Mouse (Mus musculus) cerebellum, postnatal 36 days (tissue): ENCODE results near the gene Lbhd2.

Experiments used
- DNase-seq, 2 experiments: peaks; one replicate each; pipeline ENCODE4 v3.0.0; 2021 to 2022; ENCODE audit warnings: mixed read lengths in 2 of 2

Gene Lbhd2

DNA sequence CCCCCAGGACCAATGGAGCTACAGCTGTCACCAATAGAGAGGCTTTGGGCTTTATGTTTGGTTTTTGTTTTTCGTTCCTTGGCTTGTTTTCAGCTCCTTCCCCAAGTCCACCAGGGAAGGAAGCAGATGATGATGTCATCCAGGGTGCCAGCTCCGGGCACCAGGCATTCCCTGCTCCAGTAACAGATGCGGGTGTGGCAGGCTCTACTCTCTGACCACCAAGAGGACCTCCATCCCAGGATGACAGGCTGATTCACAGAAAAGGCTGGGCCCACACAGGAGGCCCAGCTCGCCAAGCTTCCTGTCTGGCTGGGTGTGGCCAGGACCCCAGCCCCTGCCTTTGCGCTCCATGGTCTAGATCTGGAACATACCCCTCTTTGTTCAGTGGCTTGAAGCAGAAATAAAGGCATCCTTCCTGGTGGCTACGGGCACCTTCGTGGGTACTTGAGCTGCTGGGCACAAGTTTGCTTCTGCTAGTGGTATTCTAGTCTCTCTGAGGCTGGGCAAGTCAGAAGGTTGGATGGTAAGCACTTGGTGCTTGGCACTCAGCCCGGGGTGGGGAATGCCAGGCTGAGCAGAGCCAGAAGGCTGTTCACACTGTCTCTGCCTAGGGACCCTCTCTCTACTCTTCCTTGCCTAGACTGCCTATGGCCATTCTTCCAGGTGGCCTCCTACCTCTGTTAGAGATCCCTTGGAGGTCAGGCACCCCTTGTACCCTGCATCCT lies 5.2 kb downstream of the Lbhd2 start:
- DNase-seq: no peak

DNA sequence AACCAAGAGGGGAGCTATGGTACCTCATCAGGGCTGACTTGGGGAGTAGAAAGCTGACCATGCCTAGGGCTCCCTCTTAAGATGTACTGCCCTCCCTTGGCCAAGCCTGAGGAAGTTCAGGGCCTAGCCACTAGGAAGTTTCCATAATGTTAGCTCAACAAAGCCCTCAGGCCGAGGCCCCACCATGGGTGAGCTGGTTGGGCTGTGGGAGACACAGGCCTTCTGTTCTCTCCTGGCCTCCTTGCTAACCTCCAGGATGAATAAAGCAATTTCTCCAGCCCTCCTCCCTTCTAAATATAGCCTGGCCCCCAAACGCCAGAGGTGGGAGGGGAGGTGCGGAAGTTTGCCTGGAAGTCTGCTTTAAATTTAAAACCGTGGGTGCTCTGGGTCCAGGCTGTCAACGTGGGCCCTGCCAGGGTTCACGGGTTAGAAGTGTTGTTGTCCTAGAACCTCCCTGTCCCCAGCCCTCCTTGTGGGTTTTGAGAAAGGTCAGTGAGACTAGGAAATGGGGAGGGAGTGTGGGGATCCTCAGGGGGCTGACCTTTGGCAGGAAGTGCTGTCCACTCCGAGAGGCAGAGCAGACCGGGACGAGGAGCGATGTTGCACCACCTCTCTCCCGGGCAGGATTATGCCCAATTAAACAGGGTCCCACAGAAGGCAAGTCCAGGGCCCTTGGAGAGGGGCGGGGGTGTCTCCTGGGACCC lies 6.1 kb downstream of the Lbhd2 start:
- no peak for DNase-seq

DNA sequence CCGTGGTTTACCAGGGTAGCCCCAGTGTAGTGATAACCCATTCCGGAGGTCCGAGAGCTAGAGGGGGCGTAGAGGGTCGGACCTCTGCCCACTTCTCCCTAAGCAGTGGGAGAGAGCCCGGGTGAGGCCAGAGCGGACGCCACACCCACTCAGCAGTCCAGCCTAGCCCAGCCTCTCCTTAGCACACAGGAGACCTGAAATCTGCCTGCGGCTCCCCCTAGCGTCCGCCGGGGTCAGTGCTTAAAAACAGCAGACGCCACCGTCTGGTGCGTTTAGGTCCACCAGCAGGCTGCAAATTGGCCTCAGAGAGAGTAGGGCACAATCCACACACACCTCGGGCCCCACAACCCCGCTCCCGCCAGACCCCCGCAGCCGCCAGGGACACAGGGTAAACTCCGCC lies 6.7 kb downstream of the Lbhd2 start:
- peak; percentile 90 to 92 for DNase-seq

DNA sequence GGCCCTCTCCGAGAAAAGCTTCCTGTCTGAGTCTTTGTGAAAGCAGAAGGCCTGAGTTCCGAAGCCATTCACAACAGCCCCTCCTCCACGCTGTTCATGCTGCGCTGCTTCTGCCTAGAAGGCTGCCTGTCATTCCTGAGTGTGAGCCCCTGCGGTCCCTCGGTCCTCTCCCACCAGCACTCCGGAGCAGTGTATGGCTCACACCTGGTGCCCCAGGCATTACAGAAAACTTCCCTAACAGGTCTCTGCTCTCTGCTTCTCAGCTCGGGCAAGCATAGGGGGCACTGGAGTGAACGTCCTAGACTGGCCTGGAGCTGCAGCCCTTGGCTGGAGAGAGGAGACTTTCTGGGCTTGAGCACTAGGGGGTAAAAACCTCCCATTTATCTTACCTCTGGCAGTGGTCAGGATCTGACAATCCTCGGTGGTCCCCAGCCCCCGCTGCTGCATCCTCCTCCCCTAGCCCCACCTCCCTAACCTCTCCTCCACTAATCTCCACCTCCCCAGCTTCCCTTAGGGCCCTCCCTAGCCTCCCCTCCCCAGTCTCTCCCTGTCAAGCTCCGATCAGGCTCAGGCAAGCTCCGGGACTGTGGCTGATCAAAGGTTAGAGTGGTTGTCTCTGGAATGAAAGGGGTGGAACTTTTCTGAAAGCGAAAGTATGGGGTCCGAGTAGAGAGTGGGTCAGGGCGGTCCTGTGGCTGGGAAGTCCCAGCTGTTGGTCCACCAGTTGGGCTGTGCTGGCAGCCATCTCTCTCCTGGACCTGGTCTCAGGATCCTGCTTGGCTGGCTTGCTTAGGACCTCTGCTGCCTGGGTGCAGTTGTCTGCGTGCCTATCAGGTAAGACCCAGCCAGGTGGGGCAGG lies 10.5 kb downstream of the Lbhd2 start, which contains the start of gene Exoc3l4:
Gene Exoc3l4 (plus strand): TSS at position 97 of the 859 bp plus-strand sequence.
- DNase-seq: no peak

DNA sequence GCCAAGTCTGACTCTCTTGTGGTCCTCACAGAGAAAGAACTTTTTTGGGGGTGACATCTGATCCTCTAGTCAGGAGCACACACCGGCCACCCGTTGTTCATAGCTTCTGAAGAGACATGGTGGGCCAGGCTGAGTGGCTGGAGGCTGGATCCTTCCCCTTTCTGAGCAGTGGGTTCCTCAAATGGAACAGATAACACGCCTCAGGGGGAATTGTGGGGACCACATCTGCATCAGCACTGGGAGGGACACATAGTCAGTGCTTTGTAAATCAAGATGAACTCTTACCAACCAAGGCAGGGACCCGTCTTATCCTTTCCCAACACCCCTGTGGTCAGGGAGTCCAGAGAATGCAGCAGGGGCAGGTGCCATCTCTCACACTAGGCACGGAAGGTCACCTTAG lies 13.3 kb downstream of the Lbhd2 start:
- no peak for DNase-seq

DNA sequence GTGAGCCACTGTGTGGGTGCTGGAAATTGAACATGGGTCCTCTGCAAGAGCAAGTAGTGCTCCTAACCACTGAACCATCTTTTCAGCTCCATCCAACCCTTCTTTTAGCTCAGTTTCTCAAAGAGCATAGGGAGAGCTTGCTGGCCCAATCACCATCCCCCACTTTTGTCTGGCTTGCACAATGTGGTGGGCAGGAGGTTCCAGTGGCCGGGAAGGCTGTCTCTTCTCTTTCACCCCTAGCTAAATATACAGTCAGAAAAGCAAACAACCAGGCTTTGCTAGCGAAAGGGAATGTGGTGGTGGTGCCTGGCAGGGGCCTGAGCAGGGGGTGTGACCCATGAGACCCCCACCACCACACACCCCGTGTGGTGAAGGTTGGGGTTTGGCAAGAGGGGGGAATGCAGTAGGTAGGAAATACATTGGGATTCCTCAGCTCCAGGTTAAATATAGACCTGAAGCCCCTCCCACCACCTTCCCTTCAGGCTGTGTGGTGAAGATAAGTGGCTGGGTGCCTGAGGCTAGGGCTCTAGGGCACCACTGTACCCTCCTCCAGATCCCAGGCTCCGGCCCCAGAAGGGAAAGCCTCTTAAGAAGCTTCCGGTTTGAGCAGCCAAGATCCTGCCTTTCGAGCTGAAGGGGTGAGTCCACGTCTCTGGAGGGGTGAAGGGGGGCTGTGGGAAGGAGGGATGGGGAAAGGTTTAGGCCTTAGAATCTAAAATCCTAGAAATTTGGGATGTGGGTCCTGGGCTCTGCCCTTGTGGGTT lies 14.5 kb downstream of the Lbhd2 start:
- no peak for DNase-seq

DNA sequence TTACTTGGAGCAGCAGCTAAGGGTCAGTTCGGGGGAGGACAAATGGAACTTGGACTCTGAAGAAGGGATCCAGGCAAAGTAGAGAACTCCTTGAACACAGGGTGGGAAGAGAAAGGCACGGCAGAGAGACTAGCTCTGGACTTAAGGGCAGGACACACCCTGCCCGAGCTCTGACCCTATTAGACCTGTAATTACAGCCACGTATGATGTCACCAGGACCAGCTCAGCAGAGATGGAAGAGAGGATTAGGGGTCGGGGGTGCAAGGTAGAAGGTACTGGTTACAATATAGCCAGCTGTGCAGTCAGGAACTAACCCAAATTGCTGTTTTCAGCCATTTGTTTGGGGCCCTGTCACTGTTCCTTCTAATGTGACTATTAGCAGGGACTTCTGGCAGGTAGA lies 16.2 kb downstream of the Lbhd2 start:
- DNase-seq: no peak

DNA sequence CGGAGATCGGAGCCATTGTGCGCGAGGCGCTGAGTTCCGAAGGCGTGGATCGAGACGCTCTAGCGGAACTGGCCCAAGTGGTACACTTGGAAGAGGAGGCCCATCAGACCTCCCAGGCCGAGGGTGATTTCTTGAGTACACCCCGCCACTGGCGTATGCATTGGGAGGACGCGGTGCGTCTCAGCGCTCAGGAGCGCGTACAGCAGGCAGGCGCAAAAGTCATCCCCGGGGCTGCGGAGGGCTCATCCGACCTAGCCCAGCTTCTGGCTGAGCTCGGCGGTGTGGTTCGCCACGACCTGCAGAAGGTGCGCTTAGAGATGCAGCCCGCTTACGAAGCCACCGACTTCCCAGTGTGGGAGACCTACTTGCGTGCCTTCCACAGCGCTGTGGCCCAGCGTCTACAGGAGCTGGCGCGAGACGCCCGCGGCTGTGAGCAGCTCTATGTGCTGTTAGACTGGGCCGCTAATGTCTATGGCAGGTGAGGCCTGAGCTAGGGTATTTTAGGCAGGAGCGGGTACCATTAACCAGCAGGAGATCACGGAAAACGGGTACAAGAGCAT lies 17.0 kb downstream of the Lbhd2 start:
- no peak for DNase-seq

DNA sequence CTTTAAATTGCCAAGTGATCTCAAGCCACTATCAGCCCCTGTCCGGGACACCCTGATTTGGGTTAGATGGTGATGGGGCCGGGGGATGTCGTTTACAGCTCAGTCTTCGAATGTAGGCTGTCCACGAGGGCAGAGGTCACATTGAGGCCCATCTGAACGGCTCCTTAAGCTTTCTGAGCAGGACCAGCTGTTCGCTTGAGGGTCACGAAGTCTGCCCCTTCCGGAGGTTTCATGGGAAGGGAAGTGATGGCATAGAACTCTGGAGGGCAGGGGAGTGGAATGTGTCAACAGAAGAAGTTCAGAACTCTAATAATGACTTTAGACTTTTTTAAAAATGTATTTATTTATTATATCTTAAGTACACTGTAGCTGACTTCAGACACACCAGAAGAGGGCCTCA lies 17.9 kb downstream of the Lbhd2 start:
- DNase-seq: no peak

DNA sequence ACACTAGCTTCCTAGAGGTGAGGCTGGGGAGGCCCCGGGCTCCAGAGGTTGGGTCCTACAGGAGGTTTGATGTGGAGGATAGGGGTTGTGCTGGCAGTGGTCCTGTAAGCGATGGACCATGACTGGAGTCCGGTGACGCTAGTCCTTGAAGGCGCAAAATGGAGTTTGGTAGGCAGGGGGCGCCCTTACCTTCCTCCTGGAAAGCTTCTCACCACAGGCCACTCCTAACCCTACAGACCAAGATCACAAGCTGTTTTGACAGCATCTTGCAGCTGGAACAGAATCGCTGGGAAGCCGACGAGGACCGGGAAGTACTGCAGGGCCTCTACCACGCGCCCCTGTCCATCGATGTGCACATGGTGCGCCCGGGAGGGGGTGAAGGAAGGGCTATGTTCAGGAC lies 18.6 kb downstream of the Lbhd2 start:
- peak; percentile 80 to 86 for DNase-seq

DNA sequence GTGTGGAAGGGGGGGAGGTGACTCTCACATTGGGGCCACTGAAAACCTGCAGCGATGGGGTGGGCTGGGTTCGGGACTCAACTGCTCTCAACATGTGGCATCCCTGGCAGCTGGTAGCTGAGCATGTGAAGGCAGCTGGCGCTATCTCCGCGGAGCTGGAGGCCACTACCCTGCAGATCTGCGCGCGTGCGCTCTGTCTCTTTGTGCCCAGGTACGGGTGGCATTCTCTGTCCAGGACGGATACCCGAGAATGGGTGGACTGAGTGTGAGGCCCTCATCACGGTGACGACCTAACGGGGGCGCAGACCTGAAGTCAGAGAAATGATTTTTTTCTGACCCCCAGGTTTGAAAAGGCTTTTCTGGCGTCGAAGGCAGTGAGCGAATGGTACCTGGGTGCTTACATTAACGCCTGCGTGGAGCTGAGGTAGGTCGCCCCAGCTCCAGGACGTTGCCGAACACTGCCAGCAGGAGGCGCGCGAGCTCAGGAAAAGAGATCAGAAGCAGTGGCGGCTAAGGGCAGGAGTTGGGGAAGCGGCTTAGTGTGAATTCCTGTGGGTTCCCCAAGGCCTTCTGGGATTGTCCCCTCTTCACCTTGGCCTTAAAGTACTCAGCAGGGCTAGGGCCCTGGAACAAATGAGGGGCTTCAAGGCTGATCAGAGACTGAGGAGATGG lies 19.3 kb downstream of the Lbhd2 start:
- peak; percentile 93 to 97 for DNase-seq

DNA sequence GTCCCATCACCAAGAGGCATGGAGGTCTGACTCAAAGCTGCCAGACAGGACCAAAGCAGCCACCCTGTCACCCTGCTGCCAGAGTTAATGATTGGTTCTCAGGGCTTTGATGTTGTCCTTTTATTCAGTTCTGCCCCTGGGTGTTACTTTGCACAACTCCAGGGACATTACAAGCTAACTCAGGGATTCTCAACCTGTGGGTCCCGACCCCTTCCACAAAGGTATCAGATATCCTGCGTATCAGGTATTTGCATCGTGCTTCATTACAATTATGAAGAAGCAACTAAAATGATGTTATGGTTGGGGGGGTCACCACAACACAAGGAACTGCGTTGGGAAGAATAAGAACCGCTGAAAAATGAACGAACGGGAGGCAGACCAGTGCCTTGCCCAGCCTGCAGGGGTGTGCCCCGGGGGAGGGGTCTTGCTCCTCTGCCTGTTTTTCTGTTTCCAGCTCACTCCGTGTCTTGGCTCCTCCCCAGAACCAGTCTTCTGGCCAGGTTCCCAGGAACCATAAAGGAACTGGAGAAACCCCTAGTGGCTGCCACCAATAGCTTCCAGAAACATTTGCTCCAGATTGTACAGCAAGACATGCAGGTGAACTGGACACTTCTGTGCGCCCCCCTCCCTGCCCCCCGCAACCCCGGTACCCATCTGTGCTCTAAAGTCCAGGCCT lies 21.0 kb downstream of the Lbhd2 start:
- no peak for DNase-seq

DNA sequence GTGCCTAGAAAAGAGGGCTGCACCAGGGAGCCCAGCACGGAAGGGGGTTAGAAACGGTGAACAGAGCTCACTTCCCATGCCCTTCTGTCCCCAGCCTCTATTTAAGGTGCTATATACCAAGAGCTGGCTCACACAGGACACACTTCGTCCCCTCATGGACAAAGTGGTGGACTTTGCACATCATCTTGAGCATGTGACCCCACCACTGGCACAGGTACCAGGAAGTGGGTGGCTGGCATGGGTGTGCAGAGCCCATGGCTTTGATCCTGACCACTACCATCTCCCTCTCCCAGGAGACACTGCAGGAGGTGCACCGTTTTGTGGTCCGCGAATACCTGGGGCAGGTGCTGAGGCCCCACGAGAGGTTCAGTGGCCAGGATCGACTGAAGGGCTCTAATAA lies 21.8 kb downstream of the Lbhd2 start:
- DNase-seq: no peak

DNA sequence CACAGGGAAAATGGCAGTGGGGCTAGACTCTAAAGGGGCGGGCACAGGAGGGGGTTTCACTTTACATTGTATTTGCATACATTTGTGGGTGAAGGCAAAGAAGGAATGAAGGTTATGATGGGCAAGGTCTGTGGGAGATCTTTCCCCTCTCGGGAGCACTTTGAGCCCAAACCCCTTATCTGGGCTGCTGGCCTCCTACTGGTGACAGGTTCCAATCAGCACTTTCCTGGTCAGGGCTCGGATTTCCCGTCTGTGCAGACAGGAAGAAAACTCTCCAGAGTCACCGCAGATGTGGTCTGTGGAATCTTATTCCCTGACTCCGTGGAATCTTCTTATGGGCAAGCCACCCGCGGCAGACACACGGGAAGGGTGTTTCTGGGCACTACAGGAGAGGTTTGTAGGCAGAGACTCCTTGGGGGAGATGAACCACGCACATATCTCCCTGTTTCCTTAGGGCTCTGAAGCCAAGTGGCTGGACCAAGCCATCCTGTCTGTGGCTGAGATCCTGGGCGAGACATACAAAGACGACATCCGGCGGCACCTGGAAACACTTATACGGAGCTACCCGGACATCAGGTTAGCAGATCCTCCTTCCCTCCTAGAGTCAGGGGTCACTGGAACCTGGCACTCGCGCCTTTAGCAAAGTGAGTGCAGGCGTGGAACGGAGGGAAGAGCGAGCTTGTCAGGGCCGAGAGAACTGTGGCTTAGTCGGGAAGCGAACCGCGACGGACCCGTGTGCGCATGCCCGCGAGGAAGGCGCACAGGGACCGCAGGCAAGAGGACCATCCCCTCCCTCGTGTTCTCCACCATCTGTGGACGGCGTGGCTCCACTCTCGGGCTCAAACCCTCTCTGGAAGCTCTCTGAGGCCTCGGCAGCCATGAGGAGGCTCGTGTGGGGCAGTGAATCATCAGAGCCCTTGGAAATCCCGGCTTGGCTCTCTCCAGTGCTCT lies 22.6 kb downstream of the Lbhd2 start:
- no peak for DNase-seq

DNA sequence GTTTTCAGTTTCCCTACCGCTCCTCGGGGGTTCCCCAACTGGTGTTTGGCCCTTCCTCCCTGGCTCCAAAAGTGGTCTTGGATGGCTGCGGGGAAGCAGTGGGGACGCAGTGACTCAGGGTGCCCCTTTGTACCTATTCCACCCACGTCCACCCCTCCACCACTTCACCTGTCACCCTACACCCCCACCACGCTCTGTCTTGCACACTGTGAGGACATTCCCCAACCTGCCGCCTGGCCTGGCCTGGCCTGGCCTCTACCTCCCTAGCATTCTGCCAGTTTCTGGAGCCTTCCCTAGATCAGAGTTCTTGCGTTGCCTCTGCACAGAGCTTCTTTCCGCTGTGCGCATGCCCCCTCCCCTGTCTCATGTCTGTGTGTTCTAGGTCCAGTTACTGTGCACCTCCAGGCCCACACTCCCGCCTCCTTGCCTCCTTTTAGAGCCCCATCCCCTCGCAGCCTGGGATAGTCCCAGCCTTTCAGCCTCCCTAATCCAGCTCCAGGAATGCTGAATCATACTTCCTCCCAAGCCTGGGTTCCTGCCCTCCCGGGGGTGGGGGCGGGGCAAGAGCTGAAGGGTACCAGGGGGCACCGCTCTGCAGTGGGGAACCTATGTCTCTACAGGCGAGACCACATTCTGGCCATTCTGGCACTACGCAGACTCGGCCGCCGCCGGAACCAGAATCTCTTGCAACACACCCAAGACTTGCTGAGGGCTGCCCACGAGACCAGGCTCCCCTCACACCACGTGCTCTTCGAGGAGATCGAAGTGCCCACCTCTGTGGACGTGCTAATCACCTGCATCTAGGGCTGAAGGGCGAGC lies 23.6 kb downstream of the Lbhd2 start:
- DNase-seq: no peak

DNA sequence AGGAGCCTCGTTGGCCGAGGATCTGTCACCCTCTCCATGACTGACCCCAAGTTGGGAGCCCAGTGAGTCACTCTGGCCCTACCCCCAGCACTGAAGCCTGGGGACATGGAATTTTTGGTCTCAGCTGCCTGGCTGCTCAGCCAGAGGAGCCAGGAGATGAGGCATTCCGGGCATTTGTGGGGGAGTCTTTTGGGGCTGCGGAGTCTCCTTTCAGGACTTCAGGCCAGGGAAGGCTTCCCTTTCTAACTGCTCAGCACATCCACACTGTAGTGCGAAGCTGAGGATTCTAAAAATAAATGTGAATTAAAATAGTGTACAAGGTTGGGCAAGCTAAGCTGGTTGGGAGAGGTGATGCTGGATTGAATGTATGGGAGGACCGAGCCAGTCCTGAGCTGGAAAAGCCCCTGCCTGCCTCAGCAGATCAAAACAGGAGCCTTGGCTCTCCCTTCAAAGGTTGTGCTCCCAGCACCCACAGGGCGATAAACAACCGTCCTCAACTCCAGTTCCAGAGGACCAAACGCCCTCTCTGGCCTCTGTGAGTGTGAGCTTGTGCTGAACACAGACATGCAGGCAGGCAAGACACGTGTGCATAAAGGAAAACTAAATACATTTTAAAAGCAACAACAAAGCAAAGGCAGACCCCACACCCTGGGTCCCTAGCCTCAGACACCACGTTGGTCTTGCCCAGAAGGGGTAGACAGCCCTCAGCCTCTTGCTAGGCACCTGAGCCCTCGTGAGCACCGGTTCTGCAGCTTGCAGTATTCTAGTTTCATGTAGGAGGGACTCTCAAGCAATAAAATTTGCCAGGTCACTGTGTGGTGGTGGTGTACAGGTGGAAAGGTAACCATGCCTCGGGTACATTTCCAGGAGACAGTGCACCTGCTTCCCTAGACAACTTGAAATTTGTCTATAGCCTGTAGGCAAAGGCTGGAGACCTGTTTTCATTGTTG lies 24.5 kb downstream of the Lbhd2 start:
- no peak for DNase-seq

DNA sequence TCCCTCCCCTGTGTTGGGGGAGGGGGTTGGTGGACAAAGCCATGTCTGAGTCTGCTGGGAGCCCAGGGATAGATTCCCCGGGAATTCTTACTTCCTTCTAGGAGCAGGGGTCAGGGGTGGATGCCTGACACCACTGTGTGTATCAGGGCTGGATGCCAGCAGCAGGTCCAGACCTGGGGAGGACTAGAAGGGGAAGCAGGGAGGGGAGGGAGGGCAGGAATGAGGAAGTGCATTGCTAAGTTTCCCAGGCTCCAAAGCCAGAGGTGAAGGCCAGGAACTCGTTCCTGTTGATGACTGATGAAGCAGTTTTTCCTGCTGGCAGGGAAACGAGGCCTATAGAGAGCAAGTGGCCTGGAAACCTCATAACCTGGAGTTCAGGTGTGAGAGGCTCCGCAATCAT lies 25.5 kb downstream of the Lbhd2 start:
- no peak for DNase-seq

DNA sequence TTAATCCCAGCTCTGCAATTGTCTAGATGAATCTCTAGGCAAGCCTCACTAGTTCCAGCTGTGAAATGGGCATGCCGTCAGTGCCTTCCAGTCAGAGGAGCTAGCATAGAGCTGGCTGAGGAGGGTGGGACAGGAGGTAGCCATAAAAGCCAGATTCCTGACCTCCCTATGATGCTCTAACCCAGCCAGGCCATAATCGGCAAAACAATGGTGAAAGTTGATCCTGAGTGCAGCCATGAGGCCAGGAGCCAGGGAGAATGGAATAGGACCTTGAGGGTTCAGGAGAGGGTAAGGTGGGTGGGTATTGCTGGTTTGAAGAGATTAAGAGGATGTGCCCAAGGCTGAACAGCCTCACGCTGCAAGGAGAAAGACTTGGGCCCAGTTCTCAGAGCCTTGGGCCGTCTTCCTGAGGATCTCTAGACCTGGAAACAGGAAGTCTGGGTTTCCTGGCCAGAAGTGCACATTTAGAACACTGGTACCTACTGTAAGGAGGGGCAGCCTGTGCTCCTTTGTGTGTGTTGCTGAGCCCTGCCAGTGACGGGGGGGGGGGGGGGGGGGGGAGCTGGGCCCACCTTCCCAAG lies 26.2 kb downstream of the Lbhd2 start:
- DNase-seq: no peak
